Mouse (Mus musculus): Measurements from ENCODE around the gene Csf3.

DNA sequence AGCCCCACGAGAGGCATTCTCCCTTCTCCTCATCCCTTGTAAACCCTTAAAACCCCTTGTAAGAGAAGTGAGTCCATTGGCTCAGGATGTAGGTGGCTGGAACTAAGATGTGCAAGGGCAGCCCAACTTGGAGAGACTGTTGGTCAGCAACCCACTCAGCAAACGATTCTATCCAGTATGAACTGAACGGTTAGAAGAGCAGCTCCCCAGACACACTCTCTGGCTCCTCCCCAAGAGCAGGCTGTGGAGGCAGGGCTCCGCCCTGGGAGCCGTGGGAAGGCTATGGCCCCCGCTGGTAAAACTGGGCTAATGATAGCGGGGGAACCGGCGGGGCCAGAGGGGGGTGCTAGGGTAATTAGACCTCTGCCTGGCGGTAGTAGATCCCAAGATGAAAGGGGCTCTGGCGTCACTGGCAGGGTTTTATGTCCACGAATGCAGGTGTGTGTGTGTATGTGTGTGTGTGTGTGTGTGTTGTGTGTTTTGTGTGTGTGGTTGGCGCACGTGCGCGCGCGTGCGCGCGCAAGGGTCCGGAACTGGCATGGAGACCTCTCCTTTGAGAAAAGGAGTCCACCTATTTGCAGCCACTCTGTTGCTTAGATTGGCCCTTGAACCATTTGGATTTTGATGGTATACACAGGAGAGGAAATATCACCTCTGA is 39.5 kb downstream of the Csf3 start, which contains the start of gene Thra:
- TF ChIP-seq POLR2A (IDR thresholded peaks at IDR 0.05; ENCODE audit: insufficient read length, low read depth), result peak; percentile 36
- TF ChIP-seq MYOD1 (IDR thresholded peaks at IDR 0.05; ENCODE audit: control insufficient read depth in 1 of 3, insufficient read length in 2 of 3, low read depth in 2 of 3), result no peak
- no peak for TF ChIP-seq POLR2AphosphoS2 (IDR thresholded peaks at IDR 0.05; ENCODE audit: insufficient read length, low read depth)
- TF ChIP-seq MAX (IDR thresholded peaks at IDR 0.05; ENCODE audit: low read depth), result no peak
- TF ChIP-seq E2F4 (IDR thresholded peaks at IDR 0.05; ENCODE audit: insufficient read depth), result no peak
- TF ChIP-seq USF1 (IDR thresholded peaks at IDR 0.05; ENCODE audit: low read depth), result no peak
- no peak for TF ChIP-seq TCF12 (IDR thresholded peaks at IDR 0.05; ENCODE audit: insufficient read depth, poor library complexity, severe bottlenecking)
